Mouse (Mus musculus) erythroblast, embryonic 14.5 days (primary cell): ENCODE data around the gene Srgap1.

Experiments used
- GATA1 ChIP-seq: IDR thresholded peaks from 2 replicates; pipeline ENCODE4 v1.6.1; 2012; ENCODE audit warnings: low read length, inconsistent platforms, mixed read lengths
- TAL1 ChIP-seq: IDR thresholded peaks from 3 replicates; pipeline ENCODE4 v1.6.1; 2012; ENCODE audit warnings: low read length, inconsistent platforms, mixed read lengths

- TF ChIP-seq GATA1 (no peak), TAL1 (no peak)
Observed at GRCm38 (mm10) chr10:121998806-121999205, 48.3 kb downstream of the Srgap1 start.
